Mouse (Mus musculus): ENCODE results near the gene Il1rapl2. TPM values are rescaled to one million over a fixed set of nuclear protein-coding genes. Genes with fewer than 3 reads are reported as not detected.

Il1rapl2 gene
- polyA plus RNA-seq, 1 experiment from 2014 or later, result 1.5 TPM

GRCm38 (mm10) chrX:137809526-137809925 lies 239.1 kb downstream of the Il1rapl2 start:
- Histone ChIP-seq H3K4me3 (replicated peaks) (no peak overlapping the region), H3K27ac (no peak overlapping the region), H3K4me2 (replicated peaks) (no peak overlapping the region), H3K36me3 (no peaks in the 10 kb centered on the region), H3K4me1 (replicated peaks) (peaks cover 3% of the 10 kb centered on the region; the same call in 1 of the 2 replicates), H3K9ac (replicated peaks) (no peak overlapping the region), H3K27me3 (no peaks in the 10 kb centered on the region), H3K9me3 (no peaks in the 10 kb centered on the region)
- ATAC-seq, result no peak
- 71% methylated on average over 3 of the region's 3 CpGs for WGBS

- H3K9ac ChIP-seq (replicated peaks), result no peak overlapping the region
- H3K4me3 ChIP-seq (replicated peaks), result no peak overlapping the region
- no peak for ATAC-seq
- no peaks in the 10 kb centered on the region for H3K36me3 ChIP-seq
- H3K27me3 ChIP-seq, result no peaks in the 10 kb centered on the region
- 79% methylated on average over 1 of the region's 1 CpGs for WGBS
- no peak overlapping the region for H3K4me2 ChIP-seq (replicated peaks)
- no peaks in the 10 kb centered on the region for H3K4me1 ChIP-seq (replicated peaks)
- H3K27ac ChIP-seq, result no peak overlapping the region
- H3K9me3 ChIP-seq, result no peaks in the 10 kb centered on the region
Measured at GRCm38 (mm10) chrX:137812151-137812550, 241.7 kb downstream of the Il1rapl2 start.

DNA sequence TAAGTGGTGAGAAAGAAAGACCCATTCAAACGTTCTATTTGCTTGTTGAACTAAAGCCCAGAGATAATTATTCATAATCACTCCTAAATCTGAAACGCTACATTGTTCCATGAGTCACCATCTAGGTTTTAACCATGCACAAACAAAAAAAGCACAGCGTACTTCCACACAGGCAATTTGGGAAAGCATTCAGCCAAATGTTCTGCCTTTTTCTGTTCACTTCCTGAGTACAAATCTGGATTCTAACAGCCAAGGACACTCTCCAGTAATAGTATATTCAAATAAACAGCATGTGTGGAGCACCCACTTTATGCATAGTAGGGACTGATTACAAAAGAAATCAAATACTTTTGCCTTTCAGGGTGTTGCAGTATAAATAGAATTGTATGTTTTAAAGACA lies 278.5 kb downstream of the Il1rapl2 start:
- H3K4me2 ChIP-seq (replicated peaks), result no peak overlapping the region
- no peak overlapping the region for H3K27ac ChIP-seq
- H3K4me3 ChIP-seq (replicated peaks), result no peak overlapping the region
- H3K27me3 ChIP-seq, result no peaks in the 10 kb centered on the region
- WGBS, result 66% methylated on average over 3 of the region's 3 CpGs
- no peak for ATAC-seq
- no peaks in the 10 kb centered on the region for H3K9me3 ChIP-seq
- no peaks in the 10 kb centered on the region for H3K4me1 ChIP-seq (replicated peaks)
- no peaks in the 10 kb centered on the region for H3K36me3 ChIP-seq
- H3K9ac ChIP-seq (replicated peaks), result no peak overlapping the region

GRCm38 (mm10) chrX:137923490-137923889 lies 353.1 kb downstream of the Il1rapl2 start:
- no peaks in the 10 kb centered on the region for H3K9me3 ChIP-seq
- ATAC-seq, result no peak
- H3K4me3 ChIP-seq (replicated peaks), result no peak overlapping the region
- no peaks in the 10 kb centered on the region for H3K4me1 ChIP-seq (replicated peaks)
- H3K27me3 ChIP-seq, result no peaks in the 10 kb centered on the region; the same call in 1 of the 2 replicates
- H3K36me3 ChIP-seq, result no peaks in the 10 kb centered on the region
- H3K9ac ChIP-seq (replicated peaks), result no peak overlapping the region
- no peak overlapping the region for H3K27ac ChIP-seq
- no peak overlapping the region for H3K4me2 ChIP-seq (replicated peaks)

- no peaks in the 10 kb centered on the region for H3K36me3 ChIP-seq
- no peak for ATAC-seq
- no peak overlapping the region for H3K9ac ChIP-seq (replicated peaks)
- H3K4me1 ChIP-seq (replicated peaks), result no peaks in the 10 kb centered on the region
- WGBS, result 76% methylated on average over 2 of the region's 2 CpGs
- no peak overlapping the region for H3K27ac ChIP-seq
- H3K4me3 ChIP-seq (replicated peaks), result no peak overlapping the region
- peaks cover 3% of the 10 kb centered on the region; the same call in 1 of the 2 replicates for H3K27me3 ChIP-seq
- H3K9me3 ChIP-seq, result no peaks in the 10 kb centered on the region
- H3K4me2 ChIP-seq (replicated peaks), result no peak overlapping the region
Measured at GRCm38 (mm10) chrX:137926835-137927234, 356.4 kb downstream of the Il1rapl2 start.

DNA sequence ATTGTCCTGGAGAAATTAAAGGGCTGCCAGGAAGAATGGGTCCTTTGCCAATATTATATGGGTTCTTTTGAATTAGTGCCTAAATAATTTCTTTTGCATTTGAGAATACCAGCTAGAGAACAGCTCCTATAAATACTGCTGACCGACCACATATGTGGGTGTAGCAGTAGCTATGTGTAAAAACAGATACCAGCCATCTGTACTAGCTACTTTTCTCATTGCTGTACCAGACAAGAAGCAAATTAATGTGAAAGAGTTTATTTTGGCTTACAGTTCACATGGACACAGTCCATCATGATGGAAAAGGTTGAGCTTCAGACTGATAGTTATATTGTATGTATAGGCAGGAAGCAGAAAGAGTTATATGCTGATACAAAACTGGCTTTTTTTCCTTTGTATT lies 377.3 kb downstream of the Il1rapl2 start:
- 86% methylated on average over 1 of the region's 1 CpGs for WGBS
- no peaks in the 10 kb centered on the region for H3K4me1 ChIP-seq (replicated peaks)
- no peak overlapping the region for H3K27ac ChIP-seq
- no peaks in the 10 kb centered on the region for H3K27me3 ChIP-seq
- no peak overlapping the region for H3K4me3 ChIP-seq (replicated peaks)
- no peaks in the 10 kb centered on the region for H3K36me3 ChIP-seq
- no peak for ATAC-seq
- no peak overlapping the region for H3K9ac ChIP-seq (replicated peaks)
- H3K4me2 ChIP-seq (replicated peaks), result no peak overlapping the region
- H3K9me3 ChIP-seq, result no peaks in the 10 kb centered on the region

GRCm38 (mm10) chrX:137971306-137971705 lies 400.9 kb downstream of the Il1rapl2 start:
- H3K27ac ChIP-seq, result no peak overlapping the region
- ATAC-seq, result no peak
- H3K27me3 ChIP-seq, result no peaks in the 10 kb centered on the region
- no peaks in the 10 kb centered on the region for H3K9me3 ChIP-seq
- H3K4me1 ChIP-seq (replicated peaks), result no peaks in the 10 kb centered on the region
- H3K36me3 ChIP-seq, result no peaks in the 10 kb centered on the region
- H3K4me2 ChIP-seq (replicated peaks), result no peak overlapping the region
- WGBS, result 74% methylated on average over 5 of the region's 5 CpGs
- H3K9ac ChIP-seq (replicated peaks), result no peak overlapping the region
- H3K4me3 ChIP-seq (replicated peaks), result no peak overlapping the region

GRCm38 (mm10) chrX:138043113-138043512 lies 472.7 kb downstream of the Il1rapl2 start:
- no peak for ATAC-seq
- Histone ChIP-seq H3K4me2 (replicated peaks) (no peak overlapping the region), H3K4me3 (replicated peaks) (no peak overlapping the region), H3K27ac (no peak overlapping the region), H3K27me3 (peaks cover 16% of the 10 kb centered on the region; the same call in 1 of the 2 replicates), H3K4me1 (replicated peaks) (no peaks in the 10 kb centered on the region), H3K9ac (replicated peaks) (no peak overlapping the region), H3K9me3 (no peaks in the 10 kb centered on the region), H3K36me3 (no peaks in the 10 kb centered on the region)
- WGBS, result 89% methylated on average over 3 of the region's 3 CpGs

DNA sequence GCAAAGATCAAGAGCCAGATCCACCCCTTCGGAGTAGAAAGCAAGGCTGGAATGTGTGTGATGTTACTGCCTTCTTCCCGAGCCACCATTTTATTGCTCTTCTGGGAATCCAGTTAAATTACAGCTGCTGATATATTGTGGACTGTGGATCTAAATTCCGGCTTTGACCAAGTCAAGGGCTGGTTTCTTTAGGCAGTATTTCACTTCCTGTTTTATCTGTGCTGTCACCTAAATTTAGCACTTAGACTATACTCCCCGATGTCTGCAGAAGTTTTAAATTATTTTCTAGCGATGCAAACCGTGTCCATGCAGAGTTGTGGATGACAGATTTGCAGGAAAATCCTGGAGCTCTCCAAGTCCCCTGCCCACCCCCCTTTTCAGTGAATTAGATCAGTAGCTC lies 533.5 kb downstream of the Il1rapl2 start:
- no peak overlapping the region for H3K4me2 ChIP-seq (replicated peaks)
- WGBS, result 74% methylated on average over 6 of the region's 6 CpGs
- no peak overlapping the region for H3K9ac ChIP-seq (replicated peaks)
- H3K27ac ChIP-seq, result no peak overlapping the region
- ATAC-seq, result no peak
- no peaks in the 10 kb centered on the region for H3K36me3 ChIP-seq
- 0 out of 2 replicates have a peak, but pooled peaks cover 3% of the 10 kb centered on the region for H3K27me3 ChIP-seq
- no peak overlapping the region for H3K4me3 ChIP-seq (replicated peaks)
- no peaks in the 10 kb centered on the region for H3K4me1 ChIP-seq (replicated peaks)
- H3K9me3 ChIP-seq, result no peaks in the 10 kb centered on the region

- H3K4me2 ChIP-seq (replicated peaks), result no peak overlapping the region
- H3K36me3 ChIP-seq, result no peaks in the 10 kb centered on the region
- ATAC-seq, result no peak
- no peak overlapping the region for H3K27ac ChIP-seq
- no peak overlapping the region for H3K9ac ChIP-seq (replicated peaks)
- H3K4me1 ChIP-seq (replicated peaks), result no peaks in the 10 kb centered on the region
- H3K9me3 ChIP-seq, result no peaks in the 10 kb centered on the region
- H3K4me3 ChIP-seq (replicated peaks), result no peak overlapping the region
- 0 out of 2 replicates have a peak, but pooled peaks cover 3% of the 10 kb centered on the region for H3K27me3 ChIP-seq
- 61% methylated on average over 3 of the region's 3 CpGs for WGBS
Measured at GRCm38 (mm10) chrX:138104668-138105067, 534.3 kb downstream of the Il1rapl2 start.

- Histone ChIP-seq H3K36me3 (no peaks in the 10 kb centered on the region), H3K9me3 (no peaks in the 10 kb centered on the region), H3K4me2 (replicated peaks) (no peak overlapping the region), H3K27ac (no peak overlapping the region), H3K9ac (replicated peaks) (no peak overlapping the region), H3K4me3 (replicated peaks) (no peak overlapping the region), H3K4me1 (replicated peaks) (no peaks in the 10 kb centered on the region), H3K27me3 (no peaks in the 10 kb centered on the region; the same call in 1 of the 2 replicates)
- no peak for ATAC-seq
- WGBS, result 19% methylated on average over 3 of the region's 3 CpGs
Measured at GRCm38 (mm10) chrX:138170146-138170545, 599.7 kb downstream of the Il1rapl2 start.

DNA sequence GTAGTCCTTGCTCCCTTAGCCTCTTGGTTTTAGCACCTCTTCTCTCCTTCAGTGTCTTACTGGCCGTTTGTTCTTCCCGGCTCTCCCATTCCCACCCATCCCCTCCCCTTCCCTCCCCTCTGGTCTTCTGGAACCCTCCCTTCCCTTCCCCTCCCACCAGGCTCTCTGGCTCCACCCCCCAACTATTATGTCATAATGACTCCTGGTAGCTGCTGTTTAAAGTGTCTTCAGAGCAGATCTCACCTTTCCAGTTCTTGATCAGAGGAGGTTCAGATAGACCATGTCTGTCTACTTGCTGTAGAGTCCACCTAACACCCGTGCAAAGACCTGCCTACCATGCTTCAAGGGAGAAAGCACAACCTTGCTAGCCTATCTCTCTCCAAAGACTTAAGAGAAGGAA lies 639.1 kb downstream of the Il1rapl2 start, which contains the start of gene Tex13a:
Tex13a (minus strand) TSS at position 101 of the 400 bp plus-strand sequence.
- no peaks in the 10 kb centered on the region for H3K4me1 ChIP-seq (replicated peaks)
- H3K27ac ChIP-seq, result no peak within 1 kb of the TSS
- no peak within 1 kb of the TSS for H3K4me3 ChIP-seq (replicated peaks)
- H3K27me3 ChIP-seq, result no peaks in the 10 kb centered on the region
- no peak for ATAC-seq
- WGBS, result 73% methylated on average over 3 of the region's 3 CpGs
- H3K9me3 ChIP-seq, result no peaks in the 10 kb centered on the region
- no peaks in the 10 kb centered on the region for H3K36me3 ChIP-seq
- H3K4me2 ChIP-seq (replicated peaks), result no peak within 1 kb of the TSS
- no peak within 1 kb of the TSS for H3K9ac ChIP-seq (replicated peaks)

DNA sequence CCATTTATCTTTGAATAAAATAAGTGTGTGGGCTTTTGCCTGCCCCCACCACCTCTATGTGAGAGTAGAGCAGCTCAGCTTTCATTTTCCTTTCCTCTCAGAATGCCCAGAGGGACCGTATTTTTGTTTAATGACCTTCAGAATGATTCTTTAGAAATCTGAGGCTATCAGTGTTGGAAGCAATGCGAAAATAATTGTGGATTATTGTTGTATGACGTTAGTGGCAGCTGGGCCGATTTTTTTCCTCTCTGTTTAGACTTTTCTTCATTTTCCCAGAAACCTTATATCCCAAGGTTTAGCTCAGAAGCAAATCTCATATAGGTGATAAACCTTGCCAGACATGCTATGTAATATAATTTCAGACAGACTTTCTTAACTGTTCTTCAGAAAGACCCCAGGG lies 664.2 kb downstream of the Il1rapl2 start:
- no peaks in the 10 kb centered on the region for H3K4me1 ChIP-seq (replicated peaks)
- no peaks in the 10 kb centered on the region for H3K9me3 ChIP-seq
- no peaks in the 10 kb centered on the region for H3K27me3 ChIP-seq
- no peak overlapping the region for H3K27ac ChIP-seq
- no peak overlapping the region for H3K9ac ChIP-seq (replicated peaks)
- H3K36me3 ChIP-seq, result no peaks in the 10 kb centered on the region
- no peak overlapping the region for H3K4me3 ChIP-seq (replicated peaks)
- ATAC-seq, result no peak
- no peak overlapping the region for H3K4me2 ChIP-seq (replicated peaks)
- 77% methylated on average over 4 of the region's 4 CpGs for WGBS

Data from midbrain, embryonic 13.5 days (tissue).